Mouse (Mus musculus): ENCODE results near the gene Tbc1d24. TPM values are rescaled to one million over a fixed set of nuclear protein-coding genes. Genes with fewer than 3 reads are reported as not detected.

Gene Tbc1d24
- total RNA-seq, 2 experiments from 2014 or later: 11.7 to 12.3 TPM

DNA sequence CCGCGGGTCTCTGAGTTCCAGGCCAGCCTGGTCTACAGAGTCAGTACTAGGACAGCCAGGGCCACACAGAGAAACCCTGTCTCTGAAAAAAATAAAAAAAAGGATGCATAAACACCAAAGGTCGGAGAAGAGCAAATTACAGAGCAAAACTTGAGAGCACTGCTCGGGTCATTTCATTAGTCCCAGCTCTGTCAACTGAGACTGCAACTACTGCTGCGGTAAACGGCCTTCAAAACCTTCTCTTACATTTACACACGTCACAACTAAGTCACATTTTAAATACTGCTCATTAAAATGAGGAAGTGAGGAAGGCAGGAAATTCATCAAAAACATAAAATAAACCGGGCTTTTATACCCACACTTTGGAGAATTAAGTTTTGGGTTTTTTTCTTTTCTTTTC lies 12.5 kb downstream of the Tbc1d24 start:
- DNase-seq (ENCODE audit: low spot score in 2 of 2): no peak

GRCm38 (mm10) chr17:24191481-24191880 lies 13.9 kb downstream of the Tbc1d24 start:
- DNase-seq (ENCODE audit: low spot score in 2 of 2): no peak

GRCm38 (mm10) chr17:24190934-24191333 lies 14.4 kb downstream of the Tbc1d24 start:
- DNase-seq (ENCODE audit: low spot score in 2 of 2): no peak

GRCm38 (mm10) chr17:24174259-24174658 lies 31.1 kb downstream of the Tbc1d24 start:
- no peak for DNase-seq (ENCODE audit: low spot score in 2 of 2)

- DNase-seq (ENCODE audit: low spot score in 2 of 2): peak in 1 of 2 experiments; percentile 64
Observed at GRCm38 (mm10) chr17:24173423-24173822, 31.9 kb downstream of the Tbc1d24 start.

GRCm38 (mm10) chr17:24171738-24172137 lies 33.6 kb downstream of the Tbc1d24 start:
- no peak for DNase-seq (ENCODE audit: low spot score in 2 of 2)

- no peak for DNase-seq (ENCODE audit: low spot score in 2 of 2)
Observed at GRCm38 (mm10) chr17:24170729-24171128, 34.6 kb downstream of the Tbc1d24 start.

- DNase-seq (ENCODE audit: low spot score in 2 of 2): no peak
Observed at GRCm38 (mm10) chr17:24170125-24170524, 35.2 kb downstream of the Tbc1d24 start.

DNA sequence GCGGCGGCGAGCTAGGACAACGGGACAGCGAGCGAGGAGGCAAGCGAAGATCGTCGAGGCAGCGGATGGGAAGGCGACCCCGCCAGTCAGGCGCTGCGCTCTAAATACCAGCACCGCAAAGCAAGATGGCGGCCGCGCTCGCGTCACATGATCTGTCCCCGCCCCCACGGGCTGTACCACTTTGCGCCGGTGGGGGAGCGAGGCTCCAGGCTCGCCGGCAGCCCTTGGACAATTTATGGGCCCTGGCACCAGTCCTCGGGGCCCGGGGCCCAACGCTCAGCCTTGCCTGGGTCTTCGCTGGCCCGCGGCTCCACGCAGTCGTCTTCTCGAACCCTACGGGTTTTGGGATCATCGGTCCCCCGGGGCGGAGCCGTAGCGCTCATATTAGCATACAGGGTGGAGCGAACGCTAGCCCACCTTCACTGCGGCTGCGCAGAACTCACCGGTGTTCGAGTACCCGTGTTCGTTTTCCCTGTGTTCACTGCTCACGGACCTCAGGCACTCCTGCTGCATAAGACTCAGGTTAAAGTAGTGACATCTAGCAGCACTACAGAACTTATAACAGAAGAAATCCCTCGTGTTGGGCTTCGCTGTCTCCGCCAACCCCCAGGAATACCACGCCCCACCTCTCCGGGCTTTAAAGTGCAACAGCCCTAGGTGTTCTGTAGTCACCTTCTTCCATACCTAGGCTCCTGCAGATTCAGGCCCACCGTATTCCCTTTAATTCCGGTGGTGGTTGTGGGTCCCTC lies 35.9 kb downstream of the Tbc1d24 start, which contains the start of gene Atp6v0c:
Atp6v0c (minus strand) TSS at position 386 of the 749 bp plus-strand sequence.
- DNase-seq (ENCODE audit: low spot score in 2 of 2): peak; percentile 85 to 95

- DNase-seq (ENCODE audit: low spot score in 2 of 2): peak; percentile 40 to 61
Observed at GRCm38 (mm10) chr17:24168590-24169277, 36.6 kb downstream of the Tbc1d24 start.

DNA sequence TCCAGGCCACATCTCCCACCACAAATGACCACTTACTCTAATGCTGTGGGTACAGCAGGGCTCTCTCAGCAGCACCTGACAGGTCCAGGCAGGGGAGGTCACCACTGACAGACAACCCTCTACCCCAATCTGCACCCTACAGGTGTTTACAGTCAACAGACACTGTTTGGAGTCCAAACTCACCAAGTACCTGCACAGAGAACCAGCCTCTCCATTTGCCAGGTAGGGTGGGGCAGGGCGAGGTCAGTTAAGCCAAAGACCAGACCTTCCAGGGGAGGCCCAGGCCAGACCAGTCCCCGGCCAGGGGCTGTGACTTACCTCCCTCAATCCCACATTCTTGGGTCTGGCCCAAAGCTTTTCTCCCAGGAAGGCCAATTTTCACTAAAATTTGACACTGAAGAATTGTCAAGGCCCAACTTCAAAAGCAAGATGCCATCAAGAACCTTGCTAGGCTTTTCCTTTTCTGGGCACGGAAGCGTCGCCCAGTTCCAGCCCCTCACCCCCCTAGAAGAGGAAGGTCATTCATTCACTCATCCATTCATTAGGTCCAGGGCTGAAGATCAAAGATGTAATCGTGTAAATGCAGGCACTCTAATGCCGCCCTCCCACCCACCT lies 37.4 kb downstream of the Tbc1d24 start:
- DNase-seq (ENCODE audit: low spot score in 2 of 2): no peak

- DNase-seq (ENCODE audit: low spot score in 2 of 2): no peak
Observed at GRCm38 (mm10) chr17:24167120-24167519, 38.2 kb downstream of the Tbc1d24 start.

DNA sequence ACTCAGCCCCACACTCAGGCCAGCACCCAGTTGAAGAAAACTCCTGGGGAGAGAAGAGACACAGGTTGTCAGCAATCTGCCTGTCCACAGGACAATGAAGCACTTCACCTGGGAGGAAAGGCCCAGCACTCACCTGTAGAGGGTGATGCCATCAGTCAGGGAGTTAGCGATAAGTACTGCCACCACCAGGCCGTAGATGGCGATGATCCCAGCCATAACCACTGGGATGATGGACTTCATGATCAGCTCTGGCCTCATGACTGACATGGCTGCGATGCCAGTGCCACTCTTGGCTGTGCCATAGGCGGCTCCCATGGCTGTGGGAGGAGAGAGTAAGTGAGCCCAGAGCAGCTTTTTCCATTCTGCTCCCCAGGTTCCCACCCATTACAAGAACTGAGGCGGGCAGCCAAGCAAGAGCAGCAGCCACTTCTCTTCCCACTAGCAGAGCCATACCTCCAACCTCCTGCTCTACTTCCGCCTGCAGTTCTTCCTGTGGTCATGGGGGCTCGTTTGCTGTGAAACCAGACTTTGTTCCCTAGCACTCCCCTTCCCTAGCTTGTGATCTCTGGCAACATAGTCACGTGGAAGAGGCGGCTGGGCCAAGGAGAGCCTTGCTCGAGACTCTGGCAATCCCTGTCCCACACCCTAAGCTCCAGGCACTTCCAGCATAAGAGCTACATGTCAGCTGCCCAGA lies 40.6 kb downstream of the Tbc1d24 start:
- no peak for DNase-seq (ENCODE audit: low spot score in 2 of 2)

- DNase-seq (ENCODE audit: low spot score in 2 of 2): peak; percentile 97 to 98
Observed at GRCm38 (mm10) chr17:24163176-24163962, 42.0 kb downstream of the Tbc1d24 start, which contains the start of gene Amdhd2. Gene Amdhd2, minus strand, starts transcription at chr17:24163766.

- DNase-seq (ENCODE audit: low spot score in 2 of 2): no peak
Observed at GRCm38 (mm10) chr17:24162584-24163175, 42.7 kb downstream of the Tbc1d24 start.

GRCm38 (mm10) chr17:24161466-24161865 lies 43.9 kb downstream of the Tbc1d24 start:
- DNase-seq (ENCODE audit: low spot score in 2 of 2): no peak

DNA sequence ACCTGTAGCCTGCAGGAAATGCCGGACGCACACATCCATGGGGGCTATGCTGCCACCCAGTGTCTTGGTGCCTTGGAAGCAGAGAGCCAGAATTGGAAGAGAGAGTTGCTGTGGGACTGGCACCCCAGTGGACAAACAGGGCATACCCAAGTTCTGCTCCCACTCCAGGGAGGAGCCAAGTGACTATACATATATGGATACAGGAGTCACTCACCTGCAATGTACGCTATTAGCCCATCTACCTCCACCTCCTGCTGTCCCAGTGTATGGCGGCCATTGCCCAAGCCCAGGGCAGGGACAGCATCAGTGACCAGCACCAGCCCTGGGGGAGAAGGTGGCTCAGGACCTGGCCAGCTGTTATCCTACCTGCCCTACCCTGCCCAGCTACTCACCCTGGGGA lies 47.8 kb downstream of the Tbc1d24 start:
- DNase-seq (ENCODE audit: low spot score in 2 of 2): no peak

GRCm38 (mm10) chr17:24157121-24157520 lies 48.2 kb downstream of the Tbc1d24 start:
- DNase-seq (ENCODE audit: low spot score in 2 of 2): no peak

- no peak for DNase-seq (ENCODE audit: low spot score in 2 of 2)
Observed at GRCm38 (mm10) chr17:24156394-24156793, 49.0 kb downstream of the Tbc1d24 start.

DNA sequence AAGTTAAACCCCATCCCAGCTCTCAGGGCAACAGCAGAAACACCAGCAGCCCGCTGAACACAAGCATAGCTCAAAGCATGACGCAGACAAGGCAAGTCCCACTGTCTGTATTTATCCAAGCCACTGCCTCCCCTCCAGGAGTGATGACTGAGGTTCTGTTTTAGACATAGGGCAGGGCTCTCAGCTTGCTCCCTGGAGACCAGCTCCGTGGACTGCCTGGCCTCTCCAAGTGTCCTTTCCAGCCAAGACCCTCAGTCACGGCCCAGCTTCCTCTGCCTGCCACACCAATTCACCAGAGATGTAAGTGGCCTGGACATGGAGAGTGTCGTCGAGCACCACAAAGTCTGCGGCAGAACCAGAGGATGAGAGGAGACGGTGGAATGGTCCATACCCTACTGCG lies 49.6 kb downstream of the Tbc1d24 start:
- no peak for DNase-seq (ENCODE audit: low spot score in 2 of 2)

All from gastrocnemius, postnatal 4 days (tissue).